Mouse (Mus musculus) T-cell, adult 66 days (primary cell): ENCODE results near the gene Lrrc8e. TPM values are rescaled to one million over a fixed set of nuclear protein-coding genes. Genes with fewer than 3 reads are reported as not detected.

Experiments
- total RNA-seq, 2 experiments: library from RNA; stranded (reverse); gene quantifications; 3 replicates in 1 of 2; 4 replicates in 1 of 2; pipeline ENCODE4 v1.2.4; 2023

The Lrrc8e gene
- total RNA-seq = not detected

GRCm38 (mm10) chr8:4226739-4227347 lies at the start of gene Lrrc8e:
Lrrc8e (plus strand) TSS chr8:4226827.

GRCm38 (mm10) chr8:4216791-4217621 lies 9.6 kb upstream of the Lrrc8e start, which contains the start of gene Prr36:
Prr36 (minus strand) TSS chr8:4217459.

GRCm38 (mm10) chr8:4238434-4239192 lies 12.0 kb downstream of the Lrrc8e start, which contains the start of the genes Map2k7 and Gm49320:
Map2k7 (plus strand) TSS chr8:4238740.
Gm49320 (plus strand) TSS chr8:4238865.

DNA sequence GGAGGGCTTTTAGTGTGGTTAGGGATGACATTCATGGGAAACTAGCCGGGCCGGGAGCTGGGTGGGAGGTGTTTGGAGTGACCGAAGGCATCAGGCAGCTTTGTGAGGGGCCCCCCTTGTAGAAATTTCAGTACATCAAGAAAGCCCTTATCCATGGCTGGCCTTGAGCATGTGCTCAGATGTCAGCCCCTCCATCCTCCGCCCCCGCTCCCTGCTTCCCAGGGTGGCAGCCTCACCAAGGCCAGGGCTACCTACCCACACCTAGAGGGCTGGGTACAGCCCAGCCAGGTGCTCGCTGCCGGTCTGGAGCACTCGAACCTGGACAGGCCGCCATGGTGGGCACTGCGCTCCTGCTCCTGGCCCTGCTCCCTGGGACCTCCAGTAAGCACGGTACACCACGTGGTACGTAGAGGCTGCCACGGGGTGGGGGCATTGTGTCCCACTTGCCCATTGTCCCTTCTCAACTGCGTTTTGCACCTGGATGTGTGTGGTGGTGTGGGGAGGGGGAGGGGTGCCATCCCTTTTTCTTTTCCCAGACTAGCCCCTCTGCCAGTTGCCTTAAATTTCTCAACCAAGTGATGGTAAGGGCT lies 21.4 kb downstream of the Lrrc8e start, which contains the start of gene Tgfbr3l:
Gene Tgfbr3l, plus strand, starts transcription at position 264 of the 590 bp plus-strand sequence.

DNA sequence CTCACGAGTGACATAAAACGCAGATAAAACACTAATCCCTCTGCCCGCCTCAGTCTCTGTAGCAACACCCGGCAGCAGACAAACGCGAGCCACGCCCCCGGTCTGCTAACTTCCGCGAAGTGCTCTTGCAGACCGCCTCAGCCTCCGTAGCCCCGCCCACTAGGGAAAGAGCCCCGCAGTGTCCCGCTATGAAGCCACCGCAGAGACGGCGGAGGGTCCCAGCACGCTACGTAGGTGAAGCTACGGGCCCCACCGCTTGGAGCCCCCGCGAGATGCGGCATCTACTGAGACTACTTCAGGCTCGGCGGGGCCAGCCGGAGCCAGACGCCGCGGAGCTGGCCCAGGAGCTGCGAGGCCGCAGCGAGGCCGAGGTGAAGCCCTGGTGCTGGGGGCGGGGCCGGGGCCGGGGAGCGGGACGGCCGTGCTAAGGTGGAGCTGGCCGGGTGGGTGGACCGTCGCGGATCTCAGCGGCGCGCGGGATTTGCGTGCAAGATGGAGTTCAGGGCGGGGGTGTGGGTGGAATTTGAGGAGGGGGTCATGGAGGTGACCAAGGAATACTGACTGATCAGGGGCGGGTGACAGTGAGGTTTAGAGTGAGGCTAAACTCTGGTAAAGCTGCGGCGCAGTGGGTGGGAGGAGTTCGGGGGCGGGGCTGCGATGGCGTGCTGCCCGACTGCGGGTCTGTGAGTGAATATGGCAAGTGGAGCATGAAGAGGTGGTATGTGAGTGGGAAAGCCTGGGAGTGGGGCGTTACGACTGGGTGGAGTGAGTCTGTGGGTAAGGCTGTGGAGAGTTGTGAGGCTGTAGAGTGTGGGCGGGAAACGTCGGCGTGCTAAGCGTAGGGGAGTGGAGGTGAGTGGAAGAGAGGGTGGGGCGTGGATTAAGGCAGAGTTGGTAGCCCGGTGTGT lies 26.6 kb downstream of the Lrrc8e start, which contains the start of gene Snapc2:
Gene Snapc2, plus strand, starts transcription at position 147 of the 908 bp plus-strand sequence.

GRCm38 (mm10) chr8:4259125-4259804 lies 32.6 kb downstream of the Lrrc8e start, which contains the start of gene Ctxn1:
Ctxn1 (minus strand) TSS chr8:4259274.

GRCm38 (mm10) chr8:4275275-4276110 lies 48.9 kb downstream of the Lrrc8e start, which contains the start of gene Timm44:
Timm44 (minus strand) TSS chr8:4275913.

Other genes with a start within 250 kb of the Lrrc8e start
- not detected for gene Cd209f, start 121.0 kb upstream of the Lrrc8e start, total RNA-seq
- gene Cd209g, start 92.7 kb upstream of the Lrrc8e start, total RNA-seq = not detected
- gene Evi5l, start 60.3 kb upstream of the Lrrc8e start, total RNA-seq = 10 to 100 TPM; 20.4 to 25.1 TPM
- gene Prr36, start 9.4 kb upstream of the Lrrc8e start, total RNA-seq = under 1 TPM; 0.15 to 0.38 TPM
- gene Map2k7, start 11.9 kb downstream of the Lrrc8e start, total RNA-seq = 100 to 1,000 TPM; 131 to 134 TPM
- 1 to 10 TPM in 1 of 2 experiments, not detected in 1; 3.9 TPM for gene Gm49320, start 12.0 kb downstream of the Lrrc8e start, total RNA-seq
- gene Tgfbr3l, start 21.4 kb downstream of the Lrrc8e start, total RNA-seq = 10 to 100 TPM; 36.5 to 43.9 TPM
- gene Snapc2, start 26.3 kb downstream of the Lrrc8e start, total RNA-seq = 10 to 100 TPM; 17.9 to 20.3 TPM
- gene Ctxn1, start 32.4 kb downstream of the Lrrc8e start, total RNA-seq = 1 to 10 TPM; 1.6 to 3.1 TPM
- 10 to 100 TPM; 70.9 to 83.2 TPM for gene Timm44, start 49.1 kb downstream of the Lrrc8e start, total RNA-seq
- 10 to 100 TPM; 25.5 to 25.8 TPM for gene Ccl25, start 98.4 kb downstream of the Lrrc8e start, total RNA-seq
- gene Elavl1, start 98.6 kb downstream of the Lrrc8e start, total RNA-seq = 100 to 1,000 TPM; 101 to 106 TPM